Mouse (Mus musculus) CH12.LX (cell line): ENCODE data around the gene Nrsn1. TPM values are rescaled to one million over a fixed set of nuclear protein-coding genes. Genes with fewer than 3 reads are reported as not detected.

ENCODE experiments used
- DNase-seq: peaks from one replicate; pipeline ENCODE4 v3.0.0-alpha.2; 2013; ENCODE audit errors: extremely low read depth
- H3K27ac ChIP-seq: 2 replicates; pipeline ENCODE4 v1.5.1; 2012; ENCODE audit warnings: low read depth, mild to moderate bottlenecking, control low read depth, moderate library complexity; ENCODE audit not compliant: insufficient read depth
- H3K27me3 ChIP-seq: replicated peaks from 2 replicates; pipeline ENCODE3; 2012; ENCODE audit warnings: inconsistent platforms
- H3K36me3 ChIP-seq, 2 experiments: replicated peaks in 1 of 2; 2 replicates each; pipeline versions ENCODE3 to v1.6.1; 2012; ENCODE audit warnings: inconsistent platforms in 1 of 2, low read length in 1 of 2, mild to moderate bottlenecking in 1 of 2, mixed read lengths in 1 of 2, moderate library complexity in 1 of 2; ENCODE audit not compliant: control insufficient read depth in 1 of 2, insufficient read depth in 1 of 2
- H3K4me1 ChIP-seq, 2 experiments: 2 replicates each; pipeline ENCODE4 v1.6.1; 2012; ENCODE audit warnings: inconsistent platforms in 1 of 2, moderate library complexity in 1 of 2; ENCODE audit not compliant: insufficient read depth in 2 of 2, control insufficient read depth in 1 of 2
- H3K4me2 ChIP-seq: 2 replicates; pipeline ENCODE4 v1.6.1; 2012; ENCODE audit warnings: low read depth, mild to moderate bottlenecking, control low read depth; ENCODE audit not compliant: poor library complexity, insufficient read depth, severe bottlenecking
- H3K4me3 ChIP-seq, 3 experiments: fragments of 150-350 bp in 1 of 3; sonication (generic) in 1 of 3; replicated peaks in 1 of 3; 2 replicates each; pipeline versions ENCODE3 to v1.5.1; 2011 to 2012; ENCODE audit warnings: low read depth in 2 of 3, low read length in 2 of 3, mild to moderate bottlenecking in 2 of 3, moderate library complexity in 2 of 3, control low read depth in 1 of 3, improper control_type of control experiment in 1 of 3, inconsistent platforms in 1 of 3, mixed read lengths in 1 of 3; ENCODE audit not compliant: poor library complexity in 1 of 3
- H3K79me2 ChIP-seq: replicated peaks from 2 replicates; pipeline ENCODE4 v1.6.1; 2012; ENCODE audit warnings: mild to moderate bottlenecking, moderate library complexity; ENCODE audit not compliant: control insufficient read depth, poor library complexity, insufficient read depth, severe bottlenecking; ENCODE audit errors: extremely low read depth
- H3K9ac ChIP-seq: 2 replicates; pipeline ENCODE4 v1.6.1; 2012; ENCODE audit warnings: low read depth, mild to moderate bottlenecking, control low read depth, moderate library complexity; ENCODE audit not compliant: insufficient read depth
- H3K9me3 ChIP-seq: replicated peaks from 2 replicates; pipeline ENCODE3; 2012; ENCODE audit warnings: low read length, inconsistent platforms, mixed read lengths
- CHD1 ChIP-seq: IDR thresholded peaks from 2 replicates; pipeline ENCODE4 v1.6.1; 2012; ENCODE audit warnings: low read depth, low read length, improper control_type of control experiment, inconsistent platforms
- CHD2 ChIP-seq: IDR thresholded peaks from 2 replicates; pipeline ENCODE4 v1.6.1; 2011; ENCODE audit warnings: low read length, improper control_type of control experiment
- ELF1 ChIP-seq: IDR thresholded peaks from 2 replicates; pipeline ENCODE4 v1.6.1; 2014; ENCODE audit warnings: low read depth, mild to moderate bottlenecking, inconsistent platforms, low read length, improper control_type of control experiment
- EP300 ChIP-seq: IDR thresholded peaks from 2 replicates; pipeline ENCODE4 v1.6.1; 2011; ENCODE audit warnings: low read length, improper control_type of control experiment
- GABPA ChIP-seq: IDR thresholded peaks from 2 replicates; pipeline ENCODE4 v1.6.1; 2012; ENCODE audit warnings: low read depth, low read length, improper control_type of control experiment, inconsistent platforms; ENCODE audit not compliant: insufficient replicate concordance
- IRF4 ChIP-seq: IDR thresholded peaks from 2 replicates; pipeline ENCODE4 v1.6.1; 2014; ENCODE audit warnings: low read depth, mild to moderate bottlenecking, inconsistent platforms, low read length, improper control_type of control experiment
- JUND ChIP-seq: conservative IDR thresholded peaks from 2 replicates; pipeline ENCODE4 v1.6.1; 2011; ENCODE audit warnings: low read depth, low read length, improper control_type of control experiment
- KAT2A ChIP-seq: IDR thresholded peaks from 2 replicates; pipeline ENCODE4 v1.6.1; 2012; ENCODE audit warnings: low read length, improper control_type of control experiment, inconsistent platforms; ENCODE audit not compliant: insufficient replicate concordance
- MAZ ChIP-seq: IDR thresholded peaks from 2 replicates; pipeline ENCODE4 v1.6.1; 2012; ENCODE audit warnings: low read depth, mild to moderate bottlenecking, inconsistent platforms, low read length, improper control_type of control experiment, moderate library complexity
- MEF2A ChIP-seq: IDR thresholded peaks from 2 replicates; pipeline ENCODE4 v1.6.1; 2014; ENCODE audit warnings: low read depth, mild to moderate bottlenecking, inconsistent platforms, low read length, improper control_type of control experiment, borderline replicate concordance
- MYC ChIP-seq: IDR thresholded peaks from 2 replicates; pipeline ENCODE4 v1.6.1; 2011; ENCODE audit warnings: low read depth, mild to moderate bottlenecking, improper control_type of control experiment, low read length
- NELFE ChIP-seq: IDR thresholded peaks from 2 replicates; pipeline ENCODE4 v1.6.1; 2011; ENCODE audit warnings: low read depth, low read length, improper control_type of control experiment
- NRF1 ChIP-seq: IDR thresholded peaks from 2 replicates; pipeline ENCODE4 v1.6.1; 2014; ENCODE audit warnings: low read depth, mild to moderate bottlenecking, inconsistent platforms, low read length, improper control_type of control experiment, moderate library complexity
- POLR2AphosphoS2 ChIP-seq: IDR thresholded peaks from 2 replicates; pipeline ENCODE4 v1.6.1; 2011; ENCODE audit warnings: low read depth, low read length, improper control_type of control experiment
- RAD21 ChIP-seq: IDR thresholded peaks from 2 replicates; pipeline ENCODE4 v1.6.1; 2011; ENCODE audit warnings: low read depth, mild to moderate bottlenecking, low read length, improper control_type of control experiment, moderate library complexity
- SIN3A ChIP-seq: IDR thresholded peaks from 2 replicates; pipeline ENCODE4 v1.6.1; 2012; ENCODE audit warnings: low read length, improper control_type of control experiment, inconsistent platforms
- SMC3 ChIP-seq: IDR thresholded peaks from 2 replicates; pipeline ENCODE4 v1.6.1; 2011; ENCODE audit warnings: low read depth, low read length, improper control_type of control experiment
- TBP ChIP-seq: conservative IDR thresholded peaks from 2 replicates; pipeline ENCODE4 v1.6.1; 2011; ENCODE audit warnings: low read depth, low read length, improper control_type of control experiment
- TCF12 ChIP-seq: IDR thresholded peaks from 2 replicates; pipeline ENCODE4 v1.6.1; 2014; ENCODE audit warnings: low read depth, mild to moderate bottlenecking, inconsistent platforms, low read length, improper control_type of control experiment
- UBTF ChIP-seq: IDR thresholded peaks from 2 replicates; pipeline ENCODE4 v1.6.1; 2012; ENCODE audit warnings: low read depth, mild to moderate bottlenecking, inconsistent platforms, low read length, improper control_type of control experiment, moderate library complexity
- USF1 ChIP-seq: IDR thresholded peaks from 2 replicates; pipeline ENCODE4 v1.6.1; 2014; ENCODE audit warnings: low read depth, mild to moderate bottlenecking, inconsistent platforms, low read length, improper control_type of control experiment
- dilution Hi-C: fragments of 300-500 bp; cut with MboI; formaldehyde crosslinking; loops from 2 replicates; pipeline ENCODE4 v1.14.3; 2020; ENCODE audit warnings: low sequenced_read_pairs; ENCODE audit not compliant: extremely low pct_unique_long_range_greater_than_20kb, extremely low pct_ligation_motif_present
- in situ Hi-C: fragments of 300-500 bp; cut with MboI; formaldehyde crosslinking; loops from 3 replicates; pipeline ENCODE4 v1.14.3; 2019; ENCODE audit warnings: low sequenced_read_pairs, low pct_ligation_motif_present, low pct_unique_long_range_greater_than_20kb, mixed read lengths
- polyA plus RNA-seq: library from polyadenylated mRNA; unstranded; fragments of >175 nt; gene quantifications from 2 replicates; pipeline ENCODE4 v1.2.1, GENCODE M21; 2012; ENCODE audit warnings: low read depth; ENCODE audit not compliant: insufficient read length
- total RNA-seq, 2 experiments: library from RNA; depleted of rRNA; stranded (reverse); fragments of 300-350 nt in 1 of 2; fragments of >200 nt in 1 of 2; gene quantifications; 2 replicates each; pipeline ENCODE4 v1.2.3; 2012 to 2014

Nrsn1 gene
- total and polyA plus RNA-seq, 3 experiments = not detected

- no peaks in the 10 kb centered on the region for H3K9me3 ChIP-seq
- TF ChIP-seq SMC3 (no peak), MAZ (no peak), ELF1 (no peak), RAD21 (no peak), SIN3A (no peak), MEF2A (no peak), UBTF (no peak), KAT2A (no peak), CHD2 (no peak), NRF1 (no peak), JUND (no peak), POLR2AphosphoS2 (no peak), GABPA (no peak)
Measured at GRCm38 (mm10) chr13:25254478-25255263, 15.6 kb downstream of the Nrsn1 start.

GRCm38 (mm10) chr13:25251893-25252292 is 18.4 kb downstream of the Nrsn1 start:
- H3K9ac ChIP-seq = no peak overlapping the region
- no peaks in the 10 kb centered on the region for H3K27me3 ChIP-seq
- dilution Hi-C loops = no loop called here
- in situ Hi-C loops = no loop called here
- no peak overlapping the region for H3K4me3 ChIP-seq
- no peak overlapping the region for H3K27ac ChIP-seq
- no peak overlapping the region for H3K4me2 ChIP-seq
- H3K4me1 ChIP-seq = no peaks in the 10 kb centered on the region
- H3K79me2 ChIP-seq = no peaks in the 10 kb centered on the region
- no peaks in the 10 kb centered on the region for H3K9me3 ChIP-seq
- H3K36me3 ChIP-seq = no peaks in the 10 kb centered on the region
- TF ChIP-seq NELFE (no peak), TBP (no peak), EP300 (no peak), MYC (no peak), CHD1 (no peak), IRF4 (no peak), USF1 (no peak), TCF12 (no peak)
- no peak for DNase-seq

More at GRCm38 (mm10) chr13:25254478-25255263, 15.6 kb downstream of the Nrsn1 start:
- no peak for DNase-seq
- Histone ChIP-seq H3K9ac (no peak overlapping the region), H3K27me3 (no peaks in the 10 kb centered on the region), H3K79me2 (no peaks in the 10 kb centered on the region), H3K4me3 (no peak overlapping the region), H3K36me3 (no peaks in the 10 kb centered on the region), H3K4me2 (no peak overlapping the region), H3K4me1 (no peaks in the 10 kb centered on the region), H3K27ac (no peak overlapping the region)
- in situ Hi-C loops = no loop called here
- dilution Hi-C loops = no loop called here
